ENCODE assay signal across 19 mouse cellular contexts in genomic region chr2:49717437-49718116, GRCm38 (mm10).
A peak's percentile ranks its signal among the peaks of the same experiment; 100 is the strongest.
DNase-seq lines count a peak whose midpoint lies in the region; ATAC-seq and TF ChIP-seq lines count a peak whose summit lies in the region.
"Had no signal": no experiment of that assay in that cellular context is flagged by ENCODE, and none has a peak within 500 bp of the region (broad histone marks: within the 10 kb centered on the region; RNA-seq: fewer than 3 reads in every experiment).

No protein-coding gene starts in this region.

- ATAC-seq in forebrain, embryonic 11.5 days (replicated peaks; ENCODE audit: low FRiP score), result no peak
- no peak for ATAC-seq in forebrain, postnatal 0 days
- no peak for ATAC-seq in forebrain, embryonic 13.5 days
- peak; percentile 65 for ATAC-seq in megakaryocyte progenitor cell, adult 5-6 weeks (replicated peaks; ENCODE audit: poor library complexity)
- ATAC-seq in liver, embryonic 12.5 days, result no peak
- ATAC-seq: intestine, embryonic 15.5 days had no signal

- H3K9ac ChIP-seq in forebrain, embryonic 11.5 days (ENCODE audit: low read length), result no peak overlapping the region
- H3K9ac ChIP-seq in forebrain, postnatal 0 days, result no peak overlapping the region
- H3K9ac ChIP-seq in forebrain, embryonic 13.5 days, result no peak overlapping the region
- no peak overlapping the region for H3K9ac ChIP-seq in liver, embryonic 12.5 days
- H3K9ac ChIP-seq: embryonic facial prominence, embryonic 15.5 days; intestine, embryonic 15.5 days; limb, embryonic 13.5 days had no signal

- no peaks in the 10 kb centered on the region for H3K9me3 ChIP-seq in forebrain, embryonic 11.5 days (ENCODE audit: control insufficient read depth, low read length)
- H3K9me3 ChIP-seq in forebrain, postnatal 0 days (ENCODE audit: low read length), result no peaks in the 10 kb centered on the region
- no peaks in the 10 kb centered on the region for H3K9me3 ChIP-seq in forebrain, embryonic 13.5 days (replicated peaks)
- H3K9me3 ChIP-seq in liver, embryonic 12.5 days (replicated peaks), result no peaks in the 10 kb centered on the region
- H3K9me3 ChIP-seq: embryonic facial prominence, embryonic 15.5 days; intestine, embryonic 15.5 days; limb, embryonic 13.5 days had no signal

- H3K4me1 ChIP-seq in forebrain, embryonic 11.5 days (replicated peaks; ENCODE audit: control insufficient read depth, insufficient read depth, low read length), result peaks cover 27% of the 10 kb centered on the region
- H3K4me1 ChIP-seq in forebrain, postnatal 0 days (ENCODE audit: insufficient read depth), result peaks cover 13% of the 10 kb centered on the region; the same call in 1 of the 2 replicates
- H3K4me1 ChIP-seq in forebrain, embryonic 13.5 days, result peaks cover 47% of the 10 kb centered on the region
- H3K4me1 ChIP-seq in liver, embryonic 12.5 days, result peaks cover 5% of the 10 kb centered on the region; the same call in 1 of the 2 replicates

- H3K4me3 ChIP-seq in forebrain, embryonic 11.5 days (ENCODE audit: low read depth, low read length), result no peak overlapping the region
- no peak overlapping the region for H3K4me3 ChIP-seq in forebrain, postnatal 0 days (ENCODE audit: low read depth, low read length)
- H3K4me3 ChIP-seq in forebrain, embryonic 13.5 days, result no peak overlapping the region
- H3K4me3 ChIP-seq in liver, embryonic 12.5 days, result no peak overlapping the region
- H3K4me3 ChIP-seq: embryonic facial prominence, embryonic 15.5 days; intestine, embryonic 15.5 days; limb, embryonic 13.5 days; myocyte had no signal

- 90% methylated on average over 18 of the region's 18 CpGs for WGBS in forebrain, embryonic 11.5 days
- 88% methylated on average over 18 of the region's 18 CpGs for WGBS in forebrain, postnatal 0 days
- WGBS in forebrain, embryonic 13.5 days, result 85% methylated on average over 18 of the region's 18 CpGs
- 83% methylated on average over 18 of the region's 18 CpGs for WGBS in liver, embryonic 12.5 days (ENCODE audit: insufficient replicate concordance)

- TF ChIP-seq CTCF in forebrain, postnatal 0 days (IDR thresholded peaks at IDR 0.05; ENCODE audit: low read depth), result no peak

- DNase-seq in forebrain, embryonic 11.5 days (ENCODE audit: low spot score), result no peak
- DNase-seq in forebrain, postnatal 0 days, result no peak
- DNase-seq in ES-CJ7 (ENCODE audit: low read depth, low spot score), result peak; percentile 48
- DNase-seq in gastrocnemius, postnatal 4 days (ENCODE audit: low spot score in 2 of 2), result no peak
- no peak for DNase-seq in heart, postnatal 10 days
- DNase-seq: adrenal gland, postnatal 14 days; cerebellum, postnatal 14 days; heart, adult 11 months; lung, adult 18-20 months; lung, postnatal 4 days; thymus, adult 2 months had no signal

- peak overlapping the region; percentile 72 for H3K27ac ChIP-seq in forebrain, embryonic 11.5 days (ENCODE audit: low read depth, low read length)
- no peak overlapping the region; the same call in 1 of the 2 replicates for H3K27ac ChIP-seq in forebrain, postnatal 0 days (ENCODE audit: low read depth, low read length)
- H3K27ac ChIP-seq in forebrain, embryonic 13.5 days, result peak overlapping the region; percentile 92
- H3K27ac ChIP-seq in liver, embryonic 12.5 days, result no peak overlapping the region
- H3K27ac ChIP-seq: embryonic facial prominence, embryonic 15.5 days; intestine, embryonic 15.5 days; kidney, postnatal 0 days had no signal

- peaks cover 2% of the 10 kb centered on the region; the same call in 1 of the 2 replicates for H3K36me3 ChIP-seq in forebrain, embryonic 11.5 days (ENCODE audit: control insufficient read depth, insufficient read depth, low read length)
- H3K36me3 ChIP-seq in forebrain, postnatal 0 days (ENCODE audit: insufficient read depth), result peaks cover 27% of the 10 kb centered on the region
- peaks cover 37% of the 10 kb centered on the region for H3K36me3 ChIP-seq in forebrain, embryonic 13.5 days (ENCODE audit: poor library complexity, severe bottlenecking)
- no peaks in the 10 kb centered on the region for H3K36me3 ChIP-seq in liver, embryonic 12.5 days
- H3K36me3 ChIP-seq: embryonic facial prominence, embryonic 15.5 days; intestine, embryonic 15.5 days; limb, embryonic 13.5 days had no signal

- H3K27me3 ChIP-seq in forebrain, embryonic 11.5 days (ENCODE audit: control insufficient read depth, insufficient read depth, low read length), result no peaks in the 10 kb centered on the region
- no peaks in the 10 kb centered on the region for H3K27me3 ChIP-seq in forebrain, postnatal 0 days (ENCODE audit: insufficient read depth, low read length)
- H3K27me3 ChIP-seq in forebrain, embryonic 13.5 days, result no peaks in the 10 kb centered on the region
- 0 out of 2 replicates have a peak, but pooled peaks cover 6% of the 10 kb centered on the region for H3K27me3 ChIP-seq in liver, embryonic 12.5 days (replicated peaks)
- H3K27me3 ChIP-seq: embryonic facial prominence, embryonic 15.5 days; limb, embryonic 13.5 days had no signal

- H3K4me2 ChIP-seq in forebrain, embryonic 11.5 days (ENCODE audit: low read depth, low read length, severe bottlenecking), result no peak overlapping the region
- H3K4me2 ChIP-seq in forebrain, postnatal 0 days (ENCODE audit: low read depth), result no peak overlapping the region
- no peak overlapping the region for H3K4me2 ChIP-seq in forebrain, embryonic 13.5 days
- no peak overlapping the region for H3K4me2 ChIP-seq in liver, embryonic 12.5 days
- H3K4me2 ChIP-seq: embryonic facial prominence, embryonic 15.5 days; intestine, embryonic 15.5 days; limb, embryonic 13.5 days had no signal

- intact Hi-C loops in heart, postnatal 10 days (cut with DNase I), result no loop called here

Comparison
In these comparisons a context has a peak if more than half of its experiments do, and no peak if none do; other contexts are left out.
1. H3K27ac ChIP-seq: peak in forebrain, embryonic 11.5 days (single experiment) and forebrain, embryonic 13.5 days (single experiment); none in forebrain, postnatal 0 days (single experiment) and liver, embryonic 12.5 days (single experiment).